Mouse (Mus musculus): Measurements from ENCODE around the gene Zfp365. TPM values are rescaled to one million over a fixed set of nuclear protein-coding genes. Genes with fewer than 3 reads are reported as not detected.

Zfp365 gene
- polyA plus RNA-seq, 1 experiment from 2014 or later = 3.9 TPM

- Histone ChIP-seq H3K9ac (replicated peaks) (no peak overlapping the region), H3K4me1 (replicated peaks) (no peaks in the 10 kb centered on the region), H3K27ac (no peak overlapping the region), H3K4me2 (no peak overlapping the region), H3K27me3 (no peaks in the 10 kb centered on the region), H3K4me3 (replicated peaks) (no peak overlapping the region), H3K9me3 (peaks cover 4% of the 10 kb centered on the region), H3K36me3 (no peaks in the 10 kb centered on the region)
- ATAC-seq (ENCODE audit: insufficient number of reproducible peaks, insufficient read depth, low FRiP score, low TSS enrichment, low read depth) = no peak
- 89% methylated on average over 7 of the region's 7 CpGs for WGBS
Observed at GRCm38 (mm10) chr10:67928584-67928983, 16.1 kb upstream of the Zfp365 start.

GRCm38 (mm10) chr10:67927718-67928455, 15.4 kb upstream of the Zfp365 start:
- H3K27ac ChIP-seq = no peak overlapping the region
- WGBS = 65% methylated on average over 8 of the region's 8 CpGs
- no peak for ATAC-seq (ENCODE audit: insufficient number of reproducible peaks, insufficient read depth, low FRiP score, low TSS enrichment, low read depth)
- no peak overlapping the region for H3K4me2 ChIP-seq
- no peaks in the 10 kb centered on the region for H3K27me3 ChIP-seq
- peaks cover 4% of the 10 kb centered on the region for H3K9me3 ChIP-seq
- H3K4me3 ChIP-seq (replicated peaks) = no peak overlapping the region
- H3K9ac ChIP-seq (replicated peaks) = no peak overlapping the region
- H3K4me1 ChIP-seq (replicated peaks) = no peaks in the 10 kb centered on the region
- no peaks in the 10 kb centered on the region for H3K36me3 ChIP-seq

- Histone ChIP-seq H3K9me3 (no peaks in the 10 kb centered on the region), H3K4me2 (no peak overlapping the region), H3K27ac (no peak overlapping the region), H3K36me3 (no peaks in the 10 kb centered on the region), H3K27me3 (no peaks in the 10 kb centered on the region), H3K4me3 (replicated peaks) (no peak overlapping the region), H3K9ac (replicated peaks) (no peak overlapping the region), H3K4me1 (replicated peaks) (no peaks in the 10 kb centered on the region)
- WGBS = 59% methylated on average over 7 of the region's 7 CpGs
- ATAC-seq (ENCODE audit: insufficient number of reproducible peaks, insufficient read depth, low FRiP score, low TSS enrichment, low read depth) = no peak
Observed at GRCm38 (mm10) chr10:67924030-67924429, 11.6 kb upstream of the Zfp365 start.

GRCm38 (mm10) chr10:67921777-67922176, 9.3 kb upstream of the Zfp365 start:
- H3K4me2 ChIP-seq = no peak overlapping the region
- H3K36me3 ChIP-seq = no peaks in the 10 kb centered on the region
- 89% methylated on average over 6 of the region's 6 CpGs for WGBS

GRCm38 (mm10) chr10:67919706-67920105, 7.2 kb upstream of the Zfp365 start:
- Histone ChIP-seq H3K27ac (no peak overlapping the region), H3K9ac (replicated peaks) (no peak overlapping the region), H3K4me3 (replicated peaks) (no peak overlapping the region), H3K9me3 (0 out of 2 replicates have a peak, but pooled peaks cover 4% of the 10 kb centered on the region), H3K36me3 (no peaks in the 10 kb centered on the region), H3K27me3 (no peaks in the 10 kb centered on the region), H3K4me2 (no peak overlapping the region), H3K4me1 (replicated peaks) (no peaks in the 10 kb centered on the region)
- 91% methylated on average over 4 of the region's 4 CpGs for WGBS
- ATAC-seq (ENCODE audit: insufficient number of reproducible peaks, insufficient read depth, low FRiP score, low TSS enrichment, low read depth) = no peak

More at GRCm38 (mm10) chr10:67921777-67922176, 9.3 kb upstream of the Zfp365 start:
- ATAC-seq (ENCODE audit: insufficient number of reproducible peaks, insufficient read depth, low FRiP score, low TSS enrichment, low read depth) = no peak
- H3K4me1 ChIP-seq (replicated peaks) = no peaks in the 10 kb centered on the region
- H3K9me3 ChIP-seq = no peaks in the 10 kb centered on the region
- no peak overlapping the region for H3K9ac ChIP-seq (replicated peaks)
- H3K4me3 ChIP-seq (replicated peaks) = no peak overlapping the region
- H3K27ac ChIP-seq = no peak overlapping the region
- H3K27me3 ChIP-seq = no peaks in the 10 kb centered on the region

- WGBS = 74% methylated on average over 4 of the region's 4 CpGs
- no peaks in the 10 kb centered on the region for H3K27me3 ChIP-seq
- H3K27ac ChIP-seq = no peak overlapping the region
- 0 out of 2 replicates have a peak, but pooled peaks cover 4% of the 10 kb centered on the region for H3K9me3 ChIP-seq
- no peaks in the 10 kb centered on the region for H3K4me1 ChIP-seq (replicated peaks)
- ATAC-seq (ENCODE audit: insufficient number of reproducible peaks, insufficient read depth, low FRiP score, low TSS enrichment, low read depth) = no peak
- no peak overlapping the region for H3K4me2 ChIP-seq
- H3K9ac ChIP-seq (replicated peaks) = no peak overlapping the region
- H3K36me3 ChIP-seq = no peaks in the 10 kb centered on the region
- H3K4me3 ChIP-seq (replicated peaks) = no peak overlapping the region
Observed at GRCm38 (mm10) chr10:67918194-67918899, 5.9 kb upstream of the Zfp365 start.

- Histone ChIP-seq H3K4me1 (replicated peaks) (0 out of 2 replicates have a peak, but pooled peaks cover 3% of the 10 kb centered on the region), H3K9me3 (0 out of 2 replicates have a peak, but pooled peaks cover 4% of the 10 kb centered on the region), H3K36me3 (no peaks in the 10 kb centered on the region), H3K27ac (no peak overlapping the region), H3K4me2 (no peak overlapping the region), H3K27me3 (no peaks in the 10 kb centered on the region), H3K4me3 (replicated peaks) (no peak overlapping the region), H3K9ac (replicated peaks) (no peak overlapping the region)
- 52% methylated on average over 7 of the region's 7 CpGs for WGBS
- no peak for ATAC-seq (ENCODE audit: insufficient number of reproducible peaks, insufficient read depth, low FRiP score, low TSS enrichment, low read depth)
Observed at GRCm38 (mm10) chr10:67917356-67917755, 4.9 kb upstream of the Zfp365 start.

GRCm38 (mm10) chr10:67911447-67912336, 770 bp downstream of the Zfp365 start:
- Histone ChIP-seq H3K4me1 (replicated peaks) (peaks cover 10% of the 10 kb centered on the region; the same call in 1 of the 2 replicates), H3K36me3 (peaks cover 9% of the 10 kb centered on the region; the same call in 1 of the 2 replicates), H3K27ac (no peak overlapping the region), H3K27me3 (peaks cover 3% of the 10 kb centered on the region; the same call in 1 of the 2 replicates), H3K4me2 (peak overlapping the region; percentile 94), H3K9ac (replicated peaks) (peak overlapping the region; percentile 84), H3K9me3 (0 out of 2 replicates have a peak, but pooled peaks cover 4% of the 10 kb centered on the region), H3K4me3 (replicated peaks) (peak overlapping the region; percentile 72)
- ATAC-seq (ENCODE audit: insufficient number of reproducible peaks, insufficient read depth, low FRiP score, low TSS enrichment, low read depth) = 0 out of 2 replicates have a peak, but pooled peaks have one; percentile 5
- 21% methylated on average over 33 of the region's 33 CpGs for whole genome bisulfite sequencing

- Histone ChIP-seq H3K27ac (no peak overlapping the region), H3K9me3 (no peaks in the 10 kb centered on the region), H3K27me3 (peaks cover 3% of the 10 kb centered on the region; the same call in 1 of the 2 replicates), H3K36me3 (peaks cover 9% of the 10 kb centered on the region; the same call in 1 of the 2 replicates), H3K4me3 (replicated peaks) (no peak overlapping the region), H3K4me2 (no peak overlapping the region), H3K4me1 (replicated peaks) (peaks cover 10% of the 10 kb centered on the region; the same call in 1 of the 2 replicates), H3K9ac (replicated peaks) (no peak overlapping the region)
- no peak for ATAC-seq (ENCODE audit: insufficient number of reproducible peaks, insufficient read depth, low FRiP score, low TSS enrichment, low read depth)
- 98% methylated on average over 4 of the region's 4 CpGs for WGBS
Observed at GRCm38 (mm10) chr10:67907931-67908330, 4.5 kb downstream of the Zfp365 start.

GRCm38 (mm10) chr10:67906926-67907325, 5.5 kb downstream of the Zfp365 start:
- no peak overlapping the region for H3K4me3 ChIP-seq (replicated peaks)
- no peaks in the 10 kb centered on the region for H3K9me3 ChIP-seq
- H3K9ac ChIP-seq (replicated peaks) = no peak overlapping the region
- peaks cover 3% of the 10 kb centered on the region; the same call in 1 of the 2 replicates for H3K27me3 ChIP-seq
- H3K27ac ChIP-seq = no peak overlapping the region
- no peak overlapping the region for H3K4me2 ChIP-seq
- H3K36me3 ChIP-seq = peaks cover 9% of the 10 kb centered on the region; the same call in 1 of the 2 replicates
- peaks cover 5% of the 10 kb centered on the region; the same call in 1 of the 2 replicates for H3K4me1 ChIP-seq (replicated peaks)
- ATAC-seq (ENCODE audit: insufficient number of reproducible peaks, insufficient read depth, low FRiP score, low TSS enrichment, low read depth) = no peak
- WGBS = 84% methylated on average over 2 of the region's 2 CpGs

Data from limb, embryonic 12.5 days (tissue).